Mouse (Mus musculus) E14TG2a.4 (cell line): ENCODE measurements around the gene Atg9b.

ENCODE experiments used
- H3K27me3 ChIP-seq: 2 replicates; pipeline ENCODE4 v1.6.1; 2014; ENCODE audit warnings: low read length, control low read depth; ENCODE audit not compliant: insufficient read depth
- H3K36me3 ChIP-seq: 2 replicates; pipeline ENCODE4 v1.6.1; 2014; ENCODE audit warnings: low read length, control low read depth; ENCODE audit not compliant: insufficient read depth
- H3K4me1 ChIP-seq: replicated peaks from 2 replicates; pipeline ENCODE4 v1.6.1; 2014; ENCODE audit warnings: low read depth, low read length, control low read depth
- H3K4me3 ChIP-seq: replicated peaks from 2 replicates; pipeline ENCODE4 v1.5.1; 2014; ENCODE audit warnings: mild to moderate bottlenecking, low read length
- H3K9me3 ChIP-seq: 2 replicates; pipeline ENCODE4 v1.6.1; 2014; ENCODE audit warnings: low read length, control low read depth
- CTCF ChIP-seq: conservative IDR thresholded peaks from 2 replicates; pipeline ENCODE4 v1.5.1; 2014; ENCODE audit warnings: low read length
- NANOG ChIP-seq: IDR thresholded peaks from 2 replicates; pipeline ENCODE4 v1.6.1; 2014; ENCODE audit warnings: borderline replicate concordance, low read length, mixed read lengths
- POU5F1 ChIP-seq: IDR thresholded peaks from 2 replicates; pipeline ENCODE4 v1.6.1; 2014; ENCODE audit warnings: low read length, borderline replicate concordance

The Atg9b gene

GRCm38 (mm10) chr5:24334749-24335148 is 57.2 kb downstream of the Atg9b start:
- H3K4me1 ChIP-seq: peaks cover 45% of the 10 kb centered on the region
- no peaks in the 10 kb centered on the region for H3K9me3 ChIP-seq
- peaks cover 32% of the 10 kb centered on the region for H3K27me3 ChIP-seq
- H3K4me3 ChIP-seq: no peak overlapping the region
- TF ChIP-seq CTCF: no peak
- no peak for TF ChIP-seq NANOG
- TF ChIP-seq POU5F1: no peak
- H3K36me3 ChIP-seq: no peaks in the 10 kb centered on the region; the same call in 1 of the 2 replicates
